Mouse (Mus musculus): ENCODE measurements around the gene Zfhx3. TPM values are rescaled to one million over a fixed set of nuclear protein-coding genes. Genes with fewer than 3 reads are reported as not detected.

Gene Zfhx3
- total and polyA plus RNA-seq, 3 experiments: 0.23 to 2.5 TPM; not detected in 1

GRCm38 (mm10) chr8:108019651-108020050, 77.2 kb downstream of the Zfhx3 start:
- Histone ChIP-seq H3K27ac (ENCODE audit: control insufficient read depth, low read depth, low read length) (no peak overlapping the region), H3K36me3 (ENCODE audit: control insufficient read depth in 1 of 2, insufficient read depth in 2 of 2, low read length in 2 of 2) (no peaks in the 10 kb centered on the region), H3K4me1 (ENCODE audit: control insufficient read depth in 1 of 2, insufficient read depth in 2 of 2, low read length in 2 of 2) (no peaks in the 10 kb centered on the region), H3K4me3 (ENCODE audit: control insufficient read depth in 1 of 2, insufficient read depth in 1 of 2, low read depth in 2 of 2, low read length in 2 of 2) (no peak overlapping the region), H3K9ac (ENCODE audit: control insufficient read depth, low read depth, low read length, poor library complexity, severe bottlenecking) (no peak overlapping the region), H3K79me2 (ENCODE audit: control insufficient read depth, insufficient read depth, low read length, poor library complexity) (no peaks in the 10 kb centered on the region), H3K9me3 (replicated peaks; ENCODE audit: insufficient read depth, low read length) (no peaks in the 10 kb centered on the region), H3K27me3 (ENCODE audit: control insufficient read depth in 1 of 2, insufficient read depth in 2 of 2, low read length in 2 of 2) (no peaks in the 10 kb centered on the region)
- no peak for DNase-seq (ENCODE audit: low read depth, low spot score)
- no peak for TF ChIP-seq USF1 (IDR thresholded peaks at IDR 0.05; ENCODE audit: low read depth, low read length)
- TF ChIP-seq UBTF (IDR thresholded peaks at IDR 0.05; ENCODE audit: borderline replicate concordance, insufficient read depth, low read depth, low read length): no peak
- TF ChIP-seq MAFK (IDR thresholded peaks at IDR 0.05; ENCODE audit: borderline replicate concordance, low read depth, low read length): no peak
- TF ChIP-seq GATA1 (IDR thresholded peaks at IDR 0.05; ENCODE audit: low read depth, low read length): no peak

- Histone ChIP-seq H3K9me3 (replicated peaks; ENCODE audit: insufficient read depth, low read length) (no peaks in the 10 kb centered on the region), H3K4me1 (ENCODE audit: control insufficient read depth in 1 of 2, insufficient read depth in 2 of 2, low read length in 2 of 2) (no peaks in the 10 kb centered on the region), H3K36me3 (ENCODE audit: control insufficient read depth in 1 of 2, insufficient read depth in 2 of 2, low read length in 2 of 2) (no peaks in the 10 kb centered on the region), H3K27me3 (ENCODE audit: control insufficient read depth in 1 of 2, insufficient read depth in 2 of 2, low read length in 2 of 2) (no peaks in the 10 kb centered on the region), H3K9ac (ENCODE audit: control insufficient read depth, low read depth, low read length, poor library complexity, severe bottlenecking) (no peak overlapping the region), H3K4me3 (ENCODE audit: control insufficient read depth in 1 of 2, insufficient read depth in 1 of 2, low read depth in 2 of 2, low read length in 2 of 2) (no peak overlapping the region), H3K79me2 (ENCODE audit: control insufficient read depth, insufficient read depth, low read length, poor library complexity) (no peaks in the 10 kb centered on the region), H3K27ac (ENCODE audit: control insufficient read depth, low read depth, low read length) (no peak overlapping the region)
- DNase-seq (ENCODE audit: low read depth, low spot score): no peak
- TF ChIP-seq ZNF384 (IDR thresholded peaks at IDR 0.05; ENCODE audit: low read depth, low read length) (no peak), ETS1 (IDR thresholded peaks at IDR 0.05; ENCODE audit: low read depth, low read length) (no peak), NELFE (IDR thresholded peaks at IDR 0.05; ENCODE audit: low read depth, low read length) (no peak), MYC (IDR thresholded peaks at IDR 0.05; ENCODE audit: low read depth, low read length) (no peak), POLR2AphosphoS5 (IDR thresholded peaks at IDR 0.05; ENCODE audit: borderline replicate concordance, low read depth, low read length) (no peak)
Measured at GRCm38 (mm10) chr8:108022404-108022803, 80.0 kb downstream of the Zfhx3 start.

- DNase-seq (ENCODE audit: low read depth, low spot score): no peak
- H3K36me3 ChIP-seq (ENCODE audit: control insufficient read depth in 1 of 2, insufficient read depth in 2 of 2, low read length in 2 of 2): no peaks in the 10 kb centered on the region
- no peak overlapping the region for H3K4me3 ChIP-seq (ENCODE audit: control insufficient read depth in 1 of 2, insufficient read depth in 1 of 2, low read depth in 2 of 2, low read length in 2 of 2)
- no peaks in the 10 kb centered on the region for H3K9me3 ChIP-seq (replicated peaks; ENCODE audit: insufficient read depth, low read length)
- H3K79me2 ChIP-seq (ENCODE audit: control insufficient read depth, insufficient read depth, low read length, poor library complexity): no peaks in the 10 kb centered on the region
- H3K27ac ChIP-seq (ENCODE audit: control insufficient read depth, low read depth, low read length): no peak overlapping the region
- no peaks in the 10 kb centered on the region for H3K4me1 ChIP-seq (ENCODE audit: control insufficient read depth in 1 of 2, insufficient read depth in 2 of 2, low read length in 2 of 2)
- H3K27me3 ChIP-seq (ENCODE audit: control insufficient read depth in 1 of 2, insufficient read depth in 2 of 2, low read length in 2 of 2): no peaks in the 10 kb centered on the region
- TF ChIP-seq MAFK (IDR thresholded peaks at IDR 0.05; ENCODE audit: borderline replicate concordance, low read depth, low read length): no peak
- no peak for TF ChIP-seq ZMIZ1 (IDR thresholded peaks at IDR 0.05; ENCODE audit: low read depth, low read length)
- no peak for TF ChIP-seq POLR2A (IDR thresholded peaks at IDR 0.05; ENCODE audit: control insufficient read depth in 1 of 2, insufficient read depth in 1 of 2, low read depth in 1 of 2, low read length in 2 of 2, poor library complexity in 1 of 2)
- TF ChIP-seq MYC (IDR thresholded peaks at IDR 0.05; ENCODE audit: low read depth, low read length): no peak
- TF ChIP-seq RAD21 (IDR thresholded peaks at IDR 0.05; ENCODE audit: low read depth, low read length): no peak
- TF ChIP-seq E2F4 (IDR thresholded peaks at IDR 0.05; ENCODE audit: borderline replicate concordance, low read depth, low read length): no peak
- TF ChIP-seq MAZ (IDR thresholded peaks at IDR 0.05; ENCODE audit: low read depth, low read length): no peak
- no peak for TF ChIP-seq NRF1 (IDR thresholded peaks at IDR 0.05; ENCODE audit: insufficient read depth, low read depth, low read length, poor library complexity, severe bottlenecking)
- TF ChIP-seq ZC3H11A (IDR thresholded peaks at IDR 0.05; ENCODE audit: low read depth, low read length): no peak
- no peak for TF ChIP-seq NELFE (IDR thresholded peaks at IDR 0.05; ENCODE audit: low read depth, low read length)
- no peak overlapping the region for H3K9ac ChIP-seq (ENCODE audit: control insufficient read depth, low read depth, low read length, poor library complexity, severe bottlenecking)
Measured at GRCm38 (mm10) chr8:108024331-108024730, 81.9 kb downstream of the Zfhx3 start.

All from MEL (cell line).